Mouse (Mus musculus) MEL (cell line): ENCODE results near the gene Osbpl3. TPM values are rescaled to one million over a fixed set of nuclear protein-coding genes. Genes with fewer than 3 reads are reported as not detected.

Experiments
- DNase-seq: peaks from one replicate; pipeline ENCODE4 v3.0.0; 2011; ENCODE audit warnings: low read depth, low spot score
- H3K27ac ChIP-seq: 2 replicates; pipeline ENCODE4 v1.5.1; 2012; ENCODE audit warnings: low read depth, mild to moderate bottlenecking, control low read depth, low read length, moderate library complexity; ENCODE audit not compliant: control insufficient read depth
- H3K27me3 ChIP-seq, 2 experiments: fragments of 150-350 bp in 1 of 2; sonication (generic) in 1 of 2; 2 replicates each; pipeline ENCODE4 v1.6.1; 2012; ENCODE audit warnings: low read length in 2 of 2, mild to moderate bottlenecking in 2 of 2, improper control_type of control experiment in 1 of 2, moderate library complexity in 1 of 2; ENCODE audit not compliant: insufficient read depth in 2 of 2, control insufficient read depth in 1 of 2
- H3K36me3 ChIP-seq, 2 experiments: 2 replicates each; pipeline ENCODE4 v1.6.1; 2012 to 2014; ENCODE audit warnings: low read length in 2 of 2, improper control_type of control experiment in 1 of 2, inconsistent platforms in 1 of 2, mild to moderate bottlenecking in 1 of 2; ENCODE audit not compliant: insufficient read depth in 2 of 2, control insufficient read depth in 1 of 2
- H3K4me1 ChIP-seq, 2 experiments: fragments of 150-350 bp in 1 of 2; sonication (generic) in 1 of 2; 2 replicates each; pipeline ENCODE4 v1.6.1; 2012; ENCODE audit warnings: low read length in 2 of 2, improper control_type of control experiment in 1 of 2, mild to moderate bottlenecking in 1 of 2; ENCODE audit not compliant: insufficient read depth in 2 of 2, control insufficient read depth in 1 of 2
- H3K4me3 ChIP-seq, 2 experiments: fragments of 150-350 bp in 1 of 2; sonication (generic) in 1 of 2; 2 replicates each; pipeline ENCODE4 v1.5.1; 2012; ENCODE audit warnings: low read depth in 2 of 2, low read length in 2 of 2, mild to moderate bottlenecking in 2 of 2, moderate library complexity in 2 of 2, control low read depth in 1 of 2, improper control_type of control experiment in 1 of 2; ENCODE audit not compliant: control insufficient read depth in 1 of 2, insufficient read depth in 1 of 2
- H3K79me2 ChIP-seq: 2 replicates; pipeline ENCODE4 v1.6.1; 2012; ENCODE audit warnings: mild to moderate bottlenecking, low read length, moderate library complexity; ENCODE audit not compliant: control insufficient read depth, poor library complexity, insufficient read depth
- H3K9ac ChIP-seq: 2 replicates; pipeline ENCODE4 v1.6.1; 2012; ENCODE audit warnings: low read depth, mild to moderate bottlenecking, control low read depth, low read length, moderate library complexity; ENCODE audit not compliant: control insufficient read depth, poor library complexity, severe bottlenecking
- H3K9me3 ChIP-seq: fragments of 150-350 bp; sonication (generic); replicated peaks from 2 replicates; pipeline ENCODE4 v1.6.1; 2012; ENCODE audit warnings: mild to moderate bottlenecking, low read length, improper control_type of control experiment, moderate library complexity; ENCODE audit not compliant: insufficient read depth
- CHD2 ChIP-seq: IDR thresholded peaks from 2 replicates; pipeline ENCODE4 v1.6.1; 2011; ENCODE audit warnings: low read length, improper control_type of control experiment
- CTCF ChIP-seq, 3 experiments: IDR thresholded peaks in 2 of 3; conservative IDR thresholded peaks in 1 of 3; 2 replicates each; pipeline ENCODE4 v1.5.1; 2011 to 2012; ENCODE audit warnings: low read length in 3 of 3, low read depth in 2 of 3, mild to moderate bottlenecking in 2 of 3, improper control_type of control experiment in 1 of 3, inconsistent platforms in 1 of 3, mixed read lengths in 1 of 3, moderate library complexity in 1 of 3; ENCODE audit not compliant: control insufficient read depth in 1 of 3, insufficient read depth in 1 of 3, poor library complexity in 1 of 3, severe bottlenecking in 1 of 3
- E2F4 ChIP-seq: IDR thresholded peaks from 2 replicates; pipeline ENCODE4 v1.6.1; 2011; ENCODE audit warnings: low read depth, low read length, improper control_type of control experiment, borderline replicate concordance
- ELF1 ChIP-seq: IDR thresholded peaks from 2 replicates; pipeline ENCODE4 v1.6.1; 2014; ENCODE audit warnings: low read depth, mild to moderate bottlenecking, inconsistent platforms, low read length, improper control_type of control experiment, moderate library complexity
- ETS1 ChIP-seq: IDR thresholded peaks from 2 replicates; pipeline ENCODE4 v1.6.1; 2012; ENCODE audit warnings: low read depth, mild to moderate bottlenecking, inconsistent platforms, low read length, improper control_type of control experiment, moderate library complexity
- HCFC1 ChIP-seq: IDR thresholded peaks from 2 replicates; pipeline ENCODE4 v1.6.1; 2012; ENCODE audit warnings: low read depth, mild to moderate bottlenecking, inconsistent platforms, low read length, improper control_type of control experiment, moderate library complexity
- KAT2A ChIP-seq: conservative IDR thresholded peaks from 2 replicates; pipeline ENCODE4 v1.6.1; 2012; ENCODE audit warnings: low read depth, low read length, improper control_type of control experiment, inconsistent platforms
- MAX ChIP-seq: IDR thresholded peaks from 2 replicates; pipeline ENCODE4 v1.6.1; 2011; ENCODE audit warnings: low read length, improper control_type of control experiment
- MEF2A ChIP-seq: IDR thresholded peaks from 2 replicates; pipeline ENCODE4 v1.6.1; 2014; ENCODE audit warnings: low read depth, mild to moderate bottlenecking, inconsistent platforms, low read length, improper control_type of control experiment; ENCODE audit not compliant: poor library complexity, insufficient replicate concordance, severe bottlenecking; ENCODE audit errors: extremely low read depth
- POLR2A ChIP-seq, 2 experiments: IDR thresholded peaks; 2 replicates each; pipeline ENCODE4 v1.6.1; 2011 to 2012; ENCODE audit warnings: low read length in 2 of 2, mild to moderate bottlenecking in 2 of 2, control low read depth in 1 of 2, improper control_type of control experiment in 1 of 2, low read depth in 1 of 2, moderate library complexity in 1 of 2; ENCODE audit not compliant: control insufficient read depth in 1 of 2, insufficient read depth in 1 of 2, poor library complexity in 1 of 2
- POLR2AphosphoS5 ChIP-seq: IDR thresholded peaks from 2 replicates; pipeline ENCODE4 v1.6.1; 2012; ENCODE audit warnings: low read depth, borderline replicate concordance, mild to moderate bottlenecking, inconsistent platforms, low read length, moderate library complexity, mixed read lengths
- RAD21 ChIP-seq: IDR thresholded peaks from 2 replicates; pipeline ENCODE4 v1.6.1; 2011; ENCODE audit warnings: mild to moderate bottlenecking, low read depth, low read length, improper control_type of control experiment
- SIN3A ChIP-seq: IDR thresholded peaks from 2 replicates; pipeline ENCODE4 v1.6.1; 2012; ENCODE audit warnings: low read length, improper control_type of control experiment, inconsistent platforms
- SMC3 ChIP-seq: IDR thresholded peaks from 2 replicates; pipeline ENCODE4 v1.6.1; 2011; ENCODE audit warnings: low read depth, low read length, improper control_type of control experiment
- TAL1 ChIP-seq: IDR thresholded peaks from 2 replicates; pipeline ENCODE4 v1.6.1; 2012; ENCODE audit warnings: mild to moderate bottlenecking, inconsistent platforms, low read length, moderate library complexity, mixed read lengths
- TBP ChIP-seq: IDR thresholded peaks from 2 replicates; pipeline ENCODE4 v1.8.0; 2011; ENCODE audit warnings: low read depth, low read length, improper control_type of control experiment
- TCF12 ChIP-seq: IDR thresholded peaks from 2 replicates; pipeline ENCODE4 v1.6.1; 2014; ENCODE audit warnings: low read depth, mild to moderate bottlenecking, inconsistent platforms, low read length, improper control_type of control experiment, moderate library complexity
- UBTF ChIP-seq: IDR thresholded peaks from 2 replicates; pipeline ENCODE4 v1.6.1; 2012; ENCODE audit warnings: low read depth, mild to moderate bottlenecking, inconsistent platforms, low read length, improper control_type of control experiment, moderate library complexity, borderline replicate concordance; ENCODE audit not compliant: insufficient read depth
- USF2 ChIP-seq, 2 experiments: IDR thresholded peaks; 2 replicates each; pipeline ENCODE4 v1.6.1; 2011 to 2012; ENCODE audit warnings: improper control_type of control experiment in 2 of 2, low read length in 2 of 2, borderline replicate concordance in 1 of 2, inconsistent platforms in 1 of 2, low read depth in 1 of 2, mild to moderate bottlenecking in 1 of 2; ENCODE audit not compliant: insufficient read depth in 1 of 2
- ZC3H11A ChIP-seq: IDR thresholded peaks from 2 replicates; pipeline ENCODE4 v1.6.1; 2012; ENCODE audit warnings: low read depth, mild to moderate bottlenecking, inconsistent platforms, low read length, improper control_type of control experiment
- polyA plus RNA-seq, 2 experiments: library from polyadenylated mRNA; stranded (reverse) in 1 of 2; unstranded in 1 of 2; fragments of >175 nt in 1 of 2; fragments of >200 nt in 1 of 2; gene quantifications; 2 replicates each; pipeline versions ENCODE4 v1.2.1 to v1.2.4; 2012; ENCODE audit warnings: low replicate concordance in 2 of 2, low read depth in 1 of 2; ENCODE audit not compliant: insufficient read length in 2 of 2, insufficient read depth in 1 of 2, missing spikeins in 1 of 2
- total RNA-seq: library from RNA; depleted of rRNA; stranded (reverse); fragments of 300-350 nt; gene quantifications from 2 replicates; pipeline ENCODE4 v1.2.3, GENCODE M21; 2012

Osbpl3 gene
- total and polyA plus RNA-seq, 3 experiments: 4.9 to 5.6 TPM; not detected in 1

- Histone ChIP-seq H3K9ac (no peak overlapping the region), H3K4me3 (no peak overlapping the region), H3K9me3 (no peaks in the 10 kb centered on the region), H3K4me1 (no peaks in the 10 kb centered on the region), H3K27me3 (no peaks in the 10 kb centered on the region), H3K27ac (no peak overlapping the region), H3K36me3 (no peaks in the 10 kb centered on the region)
- no peak for DNase-seq
- TF ChIP-seq USF2 (IDR thresholded peaks at IDR 0.05; ENCODE audit: borderline replicate concordance in 1 of 2, insufficient read depth in 1 of 2, low read depth in 1 of 2, low read length in 2 of 2): no peak
- TF ChIP-seq, all 39 proteins: peak for 0
- no peaks in the 10 kb centered on the region for H3K79me2 ChIP-seq
These were observed 141.5 kb downstream of the Osbpl3 start for GRCm38 (mm10) chr6:50314406-50315071.

- Histone ChIP-seq H3K27me3 (no peaks in the 10 kb centered on the region), H3K27ac (no peak overlapping the region), H3K9me3 (no peaks in the 10 kb centered on the region), H3K36me3 (no peaks in the 10 kb centered on the region), H3K4me3 (no peak overlapping the region), H3K4me1 (no peaks in the 10 kb centered on the region), H3K79me2 (no peaks in the 10 kb centered on the region), H3K9ac (no peak overlapping the region)
- peak; percentile 74 for DNase-seq
- peak; percentile 89 for TF ChIP-seq RAD21
- peak; percentile 79 to 95 (median 95) for TF ChIP-seq CTCF (IDR thresholded peaks at IDR 0.05 in 2 of 3, conservative IDR thresholded peaks at IDR 0.05 in 1 of 3; ENCODE audit: control insufficient read depth in 1 of 3, insufficient read depth in 1 of 3, low read depth in 2 of 3, low read length in 3 of 3, poor library complexity in 1 of 3, severe bottlenecking in 1 of 3)
- TF ChIP-seq POLR2AphosphoS5: no peak
- peak; percentile 77 for TF ChIP-seq ZC3H11A
- TF ChIP-seq SMC3: peak; percentile 90
These were observed 143.4 kb downstream of the Osbpl3 start for GRCm38 (mm10) chr6:50312647-50313046.

- Histone ChIP-seq H3K27me3 (no peaks in the 10 kb centered on the region), H3K9me3 (no peaks in the 10 kb centered on the region), H3K4me3 (no peak overlapping the region), H3K9ac (no peak overlapping the region), H3K79me2 (no peaks in the 10 kb centered on the region), H3K36me3 (no peaks in the 10 kb centered on the region), H3K27ac (no peak overlapping the region), H3K4me1 (no peaks in the 10 kb centered on the region)
- DNase-seq: no peak
- no peak for TF ChIP-seq ELF1
- peak in 1 of 3 experiments; percentile 49; a peak in 2 of 6 replicates for TF ChIP-seq CTCF (IDR thresholded peaks at IDR 0.05 in 2 of 3, conservative IDR thresholded peaks at IDR 0.05 in 1 of 3; ENCODE audit: control insufficient read depth in 1 of 3, insufficient read depth in 1 of 3, low read depth in 2 of 3, low read length in 3 of 3, poor library complexity in 1 of 3, severe bottlenecking in 1 of 3)
- no peak for TF ChIP-seq SIN3A
- no peak for TF ChIP-seq USF2 (IDR thresholded peaks at IDR 0.05; ENCODE audit: borderline replicate concordance in 1 of 2, insufficient read depth in 1 of 2, low read depth in 1 of 2, low read length in 2 of 2)
- no peak for TF ChIP-seq UBTF
- no peak for TF ChIP-seq ZC3H11A
- TF ChIP-seq TAL1: no peak
- TF ChIP-seq ETS1: no peak
- no peak for TF ChIP-seq POLR2A (IDR thresholded peaks at IDR 0.05; ENCODE audit: control insufficient read depth in 1 of 2, insufficient read depth in 1 of 2, low read depth in 1 of 2, low read length in 2 of 2, poor library complexity in 1 of 2)
- no peak for TF ChIP-seq TCF12
- TF ChIP-seq KAT2A: no peak
- TF ChIP-seq RAD21: peak; percentile 23
- no peak for TF ChIP-seq TBP
- TF ChIP-seq CHD2: no peak
- TF ChIP-seq HCFC1: no peak
- TF ChIP-seq MAX: no peak
- no peak for TF ChIP-seq MEF2A
- peak; percentile 56 for TF ChIP-seq SMC3
- TF ChIP-seq E2F4: no peak
These were observed 147.0 kb downstream of the Osbpl3 start for GRCm38 (mm10) chr6:50309019-50309418.
